Mouse (Mus musculus) spleen, adult 2 months (tissue): Measurements from ENCODE around the gene Bean1.
"Not testable (repeated sequence)": the region's sequence is repeated elsewhere in the genome, so short reads cannot be mapped to it uniquely, and the experiment has no call there.

Experiments
- CTCF ChIP-seq: fragments of 200-500 bp; IDR thresholded peaks from 2 replicates; pipeline ENCODE4 v1.5.1; 2011; ENCODE audit warnings: mild to moderate bottlenecking, inconsistent platforms; ENCODE audit not compliant: insufficient read depth, insufficient read length, insufficient replicate concordance; ENCODE audit errors: extremely low read depth
- POLR2A ChIP-seq: fragments of 200-500 bp; IDR thresholded peaks from 2 replicates; pipeline ENCODE4 v1.6.1; 2011; ENCODE audit warnings: low read depth, low read length, inconsistent platforms

- not testable (repeated sequence) for TF ChIP-seq CTCF, POLR2A
Observed at GRCm38 (mm10) chr8:104261802-104262201, 91.6 kb downstream of the Bean1 start.
